33 mouse cellular contexts compared by ENCODE assay signal in the genomic region with DNA sequence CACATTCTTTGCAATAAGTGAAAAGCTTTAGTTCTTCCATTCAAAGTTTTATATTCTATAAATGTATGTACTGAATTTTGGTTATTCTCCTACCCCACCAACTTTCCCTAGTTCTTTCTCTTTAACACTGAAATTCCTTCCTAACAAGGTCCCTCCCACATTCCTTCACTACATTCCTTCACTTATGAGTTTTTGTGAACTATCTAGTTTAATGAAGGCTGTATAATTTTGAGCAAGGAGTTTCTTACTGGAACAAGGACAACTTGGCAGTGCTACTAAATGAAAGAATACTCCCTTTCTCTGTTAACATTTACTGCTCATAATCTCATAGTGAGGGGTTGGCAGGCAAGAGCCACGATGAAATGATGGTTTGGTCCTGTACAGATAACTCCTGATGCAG.
"Had no signal": no experiment of that assay in that cellular context is flagged by ENCODE, and none has a peak within 500 bp of the region (broad histone marks: within the 10 kb centered on the region; RNA-seq: fewer than 3 reads in every experiment).

No protein-coding gene starts in this region.

- DNase-seq: heart, postnatal 10 days; heart, postnatal 14 days; heart, postnatal 36 days; heart, postnatal 4 days; kidney, adult 11 months; kidney, adult 18-20 months; kidney, adult 2 months; kidney, adult 8-10 months; kidney, adult 9 months; kidney, postnatal 10 days; kidney, postnatal 25 days; kidney, postnatal 36 days; kidney, postnatal 4 days; layer of hippocampus, adult 9-11 months; layer of hippocampus, postnatal 36 days had no signal

- H3K4me1 ChIP-seq: heart, embryonic 12.5 days; heart, embryonic 13.5 days; heart, embryonic 15.5 days; hindbrain, embryonic 10.5 days; hindbrain, embryonic 12.5 days; hindbrain, embryonic 13.5 days; hindbrain, embryonic 15.5 days; intestine, embryonic 15.5 days; kidney, embryonic 15.5 days had no signal

- H3K36me3 ChIP-seq: heart, embryonic 12.5 days; heart, embryonic 13.5 days; heart, embryonic 15.5 days; hindbrain, embryonic 10.5 days; hindbrain, embryonic 12.5 days; hindbrain, embryonic 13.5 days; hindbrain, embryonic 15.5 days; intestine, embryonic 15.5 days; kidney, embryonic 15.5 days had no signal

- H3K27me3 ChIP-seq: heart, embryonic 12.5 days; heart, embryonic 13.5 days; heart, embryonic 15.5 days; hindbrain, embryonic 12.5 days; hindbrain, embryonic 13.5 days; hindbrain, embryonic 15.5 days; intestine, embryonic 15.5 days; kidney, embryonic 15.5 days had no signal

- H3K9ac ChIP-seq: heart, embryonic 12.5 days; heart, embryonic 13.5 days; heart, embryonic 15.5 days; hindbrain, embryonic 12.5 days; hindbrain, embryonic 13.5 days; hindbrain, embryonic 14.5 days; hindbrain, embryonic 15.5 days; intestine, embryonic 15.5 days; kidney, embryonic 15.5 days had no signal

- H3K27ac ChIP-seq: heart, embryonic 13.5 days; heart, embryonic 15.5 days; hindbrain, embryonic 10.5 days; hindbrain, embryonic 12.5 days; hindbrain, embryonic 13.5 days; hindbrain, embryonic 14.5 days; hindbrain, embryonic 15.5 days; hindbrain, postnatal 0 days; intestine, embryonic 15.5 days; kidney, embryonic 15.5 days; layer of hippocampus, adult 2 months; left cerebral cortex, adult 2 months had no signal

- H3K4me2 ChIP-seq: heart, embryonic 11.5 days; heart, embryonic 12.5 days; heart, embryonic 13.5 days; heart, embryonic 15.5 days; hindbrain, embryonic 12.5 days; hindbrain, embryonic 13.5 days; hindbrain, embryonic 14.5 days; hindbrain, embryonic 15.5 days; intestine, embryonic 15.5 days; kidney, embryonic 15.5 days had no signal

- H3K4me3 ChIP-seq: heart, embryonic 12.5 days; heart, embryonic 13.5 days; heart, embryonic 15.5 days; hindbrain, embryonic 10.5 days; hindbrain, embryonic 12.5 days; hindbrain, embryonic 13.5 days; hindbrain, embryonic 15.5 days; intestine, embryonic 15.5 days; kidney, embryonic 15.5 days; layer of hippocampus, adult 2 months; left cerebral cortex, adult 2 months had no signal

- H3K9me3 ChIP-seq: heart, embryonic 12.5 days; heart, embryonic 13.5 days; heart, embryonic 15.5 days; hindbrain, embryonic 10.5 days; hindbrain, embryonic 12.5 days; hindbrain, embryonic 13.5 days; hindbrain, embryonic 15.5 days; intestine, embryonic 15.5 days; kidney, embryonic 15.5 days had no signal

- ATAC-seq: hindbrain, embryonic 16.5 days; hindbrain, postnatal 0 days; inflammation-experienced regulatory T-cells, adult 6 months; intestine, embryonic 15.5 days; intestine, embryonic 16.5 days; intestine, postnatal 0 days had no signal
